Mouse (Mus musculus): ENCODE results near the gene Cd34. TPM values are rescaled to one million over a fixed set of nuclear protein-coding genes. Genes with fewer than 3 reads are reported as not detected.
A peak's percentile ranks its signal among the peaks of the same experiment; 100 is the strongest.

The Cd34 gene
- total RNA-seq, 2 experiments from 2014 or later, result 57.8 to 66.1 TPM

DNA sequence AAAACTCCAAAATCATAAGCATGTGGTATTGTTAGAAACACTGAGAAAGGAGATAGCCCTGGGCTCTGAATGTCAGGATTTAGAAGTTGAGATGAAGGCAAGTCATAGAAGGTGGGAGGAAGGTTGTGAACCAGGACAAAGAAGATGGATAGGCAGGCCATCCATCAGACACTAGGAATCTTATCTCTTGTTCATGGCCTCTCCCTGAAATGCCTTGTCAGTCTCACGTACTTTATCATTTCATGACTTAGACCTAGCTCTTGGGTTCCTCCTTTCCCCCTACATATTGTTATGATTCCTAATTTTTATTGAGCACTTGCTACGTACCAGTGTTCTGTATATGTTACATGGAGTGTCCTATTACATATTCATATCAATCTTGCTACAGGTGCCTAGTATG, 53.0 kb downstream of the Cd34 start:
- no peak for TF ChIP-seq CTCF (IDR thresholded peaks at IDR 0.05)
- Histone ChIP-seq H3K4me3 (no peak overlapping the region), H3K27ac (no peak overlapping the region)
- no peak for DNase-seq (ENCODE audit: extremely low spot score in 1 of 2, low spot score in 2 of 2)
- intact Hi-C loops (cut with DNase I), result no loop called here

- Histone ChIP-seq H3K27ac (peak overlapping the region; percentile 29; the same call in 1 of the 2 replicates), H3K4me3 (no peak overlapping the region)
- intact Hi-C loops (cut with DNase I), result no loop called here
- no peak for DNase-seq (ENCODE audit: extremely low spot score in 1 of 2, low spot score in 2 of 2)
- no peak for TF ChIP-seq CTCF (IDR thresholded peaks at IDR 0.05)
Measured at GRCm38 (mm10) chr1:194992589-194993317, 54.1 kb downstream of the Cd34 start.

- DNase-seq (ENCODE audit: extremely low spot score in 1 of 2, low spot score in 2 of 2), result no peak
- intact Hi-C loops (cut with DNase I), result no loop called here
- TF ChIP-seq CTCF (IDR thresholded peaks at IDR 0.05), result no peak
- H3K27ac ChIP-seq, result no peak overlapping the region
- H3K4me3 ChIP-seq, result no peak overlapping the region
Measured at GRCm38 (mm10) chr1:194993409-194993988, 54.9 kb downstream of the Cd34 start.

DNA sequence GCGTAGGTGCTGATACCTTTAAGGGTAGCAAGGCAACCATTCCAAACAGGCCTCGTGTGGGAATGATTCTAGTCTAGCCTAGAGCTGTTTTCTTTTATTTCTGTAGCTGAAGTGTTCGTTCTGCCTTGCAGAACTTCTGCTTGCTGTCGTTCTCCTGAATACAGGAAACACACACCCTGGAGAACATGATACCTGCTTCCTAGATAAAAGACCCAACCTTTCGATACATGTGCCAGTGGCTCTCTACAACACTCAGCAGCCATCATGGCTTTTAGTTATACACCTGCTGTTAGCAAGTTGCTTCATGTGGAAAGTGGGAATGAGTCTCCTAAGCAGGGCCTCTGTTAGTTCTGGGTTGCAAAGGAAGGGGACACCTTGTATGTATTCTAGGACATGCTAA, 55.6 kb downstream of the Cd34 start:
- no peak for TF ChIP-seq CTCF (IDR thresholded peaks at IDR 0.05)
- Histone ChIP-seq H3K27ac (no peak overlapping the region), H3K4me3 (no peak overlapping the region)
- intact Hi-C loops (cut with DNase I), result no loop called here
- DNase-seq (ENCODE audit: extremely low spot score in 1 of 2, low spot score in 2 of 2), result no peak

DNA sequence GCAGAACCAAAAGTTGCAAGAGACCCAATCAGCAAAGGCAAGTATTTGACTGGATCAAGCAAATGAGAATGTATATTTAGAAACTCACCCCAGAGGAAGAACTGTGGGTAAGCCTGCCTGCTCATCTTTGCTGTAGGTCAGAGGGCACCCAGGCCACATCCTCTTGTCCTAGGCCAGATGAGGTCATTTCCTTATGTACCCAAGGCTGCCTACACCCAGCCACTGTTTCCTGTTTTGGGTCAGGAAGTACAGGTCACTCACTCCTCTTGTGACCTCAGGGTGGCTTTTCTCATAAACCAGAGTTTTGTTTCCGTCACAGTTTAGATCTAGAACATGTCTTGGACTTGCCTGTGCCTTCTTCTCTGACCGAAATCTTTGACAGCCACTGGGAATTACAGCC, 56.6 kb downstream of the Cd34 start:
- Histone ChIP-seq H3K27ac (peak overlapping the region; percentile 6; the same call in 1 of the 2 replicates), H3K4me3 (no peak overlapping the region)
- DNase-seq (ENCODE audit: extremely low spot score in 1 of 2, low spot score in 2 of 2), result no peak
- intact Hi-C loops (cut with DNase I), result no loop called here
- no peak for TF ChIP-seq CTCF (IDR thresholded peaks at IDR 0.05)

- intact Hi-C loops (cut with DNase I), result no loop called here
- Histone ChIP-seq H3K4me3 (no peak overlapping the region), H3K27ac (no peak overlapping the region)
- DNase-seq (ENCODE audit: extremely low spot score in 1 of 2, low spot score in 2 of 2), result no peak
- no peak for TF ChIP-seq CTCF (IDR thresholded peaks at IDR 0.05)
Measured at GRCm38 (mm10) chr1:194998396-194998795, 59.8 kb downstream of the Cd34 start.

DNA sequence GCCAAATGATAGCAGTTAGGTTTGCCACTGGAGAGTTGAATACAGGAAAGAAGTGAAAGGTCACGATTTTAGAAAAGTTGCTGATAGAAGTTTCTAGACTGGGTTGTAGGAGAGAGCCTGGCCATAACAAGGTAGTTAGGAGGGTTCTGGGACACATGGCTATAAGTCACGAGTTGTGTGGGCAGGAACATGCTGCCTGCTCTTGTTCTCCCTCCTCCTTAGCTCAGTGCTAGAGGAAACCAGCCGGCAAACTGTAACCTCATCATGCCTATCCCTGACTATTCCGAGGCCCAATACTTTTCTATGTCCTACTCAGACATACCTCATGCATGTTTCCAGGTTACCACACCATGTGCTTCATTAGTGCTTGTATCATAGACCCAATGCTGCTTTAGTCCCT, 64.7 kb downstream of the Cd34 start:
- H3K27ac ChIP-seq, result peak overlapping the region; percentile 25

DNA sequence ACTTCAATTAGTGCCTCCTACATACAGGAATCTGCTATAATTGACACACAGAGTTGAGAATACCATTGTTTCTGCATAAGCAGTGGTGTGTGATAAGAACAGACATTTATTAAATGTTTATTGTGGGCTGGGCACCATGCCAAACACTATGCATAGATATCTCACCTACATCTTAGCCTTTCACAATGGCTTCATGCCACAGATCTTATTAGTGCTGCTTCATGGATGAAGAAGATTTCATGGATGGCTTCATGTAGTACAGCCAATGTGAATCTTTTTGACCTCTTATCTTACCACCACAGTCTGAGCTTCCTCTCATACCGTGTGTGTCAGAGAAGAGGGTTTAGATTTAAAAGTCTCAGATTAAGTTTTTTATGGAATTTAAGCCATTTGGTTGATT, 65.6 kb downstream of the Cd34 start:
- Histone ChIP-seq H3K27ac (peak overlapping the region; percentile 25; the same call in 1 of the 2 replicates), H3K4me3 (no peak overlapping the region)
- DNase-seq (ENCODE audit: extremely low spot score in 1 of 2, low spot score in 2 of 2), result no peak
- no peak for TF ChIP-seq CTCF (IDR thresholded peaks at IDR 0.05)
- intact Hi-C loops (cut with DNase I), result no loop called here

More for the DNA sequence above, 64.7 kb downstream of the Cd34 start:
- H3K4me3 ChIP-seq, result no peak overlapping the region
- intact Hi-C loops (cut with DNase I), result no loop called here
- no peak for DNase-seq (ENCODE audit: extremely low spot score in 1 of 2, low spot score in 2 of 2)
- no peak for TF ChIP-seq CTCF (IDR thresholded peaks at IDR 0.05)

GRCm38 (mm10) chr1:195006267-195006666, 67.6 kb downstream of the Cd34 start:
- TF ChIP-seq CTCF (IDR thresholded peaks at IDR 0.05), result no peak
- intact Hi-C loops (cut with DNase I), result no loop called here
- no peak overlapping the region for H3K4me3 ChIP-seq
- no peak for DNase-seq (ENCODE audit: extremely low spot score in 1 of 2, low spot score in 2 of 2)
- peak overlapping the region; percentile 20; the same call in 1 of the 2 replicates for H3K27ac ChIP-seq

Other genes starting within 250 kb of the Cd34 start
- 1 to 10 TPM; 5.4 to 6.2 TPM for gene Cd46, start 153.4 kb downstream of the Cd34 start, total RNA-seq (2021)
- gene Cr1l, start 192.8 kb downstream of the Cd34 start, total RNA-seq (2021), result 10 to 100 TPM; 32.6 to 39.9 TPM
- under 1 TPM; 0.35 to 0.38 TPM for gene Cr2, start 237.9 kb downstream of the Cd34 start, total RNA-seq (2021)

Measured in left cerebral cortex, adult 2 months (tissue).